ENCODE assay signal across 7 mouse cellular contexts in the genomic region with DNA sequence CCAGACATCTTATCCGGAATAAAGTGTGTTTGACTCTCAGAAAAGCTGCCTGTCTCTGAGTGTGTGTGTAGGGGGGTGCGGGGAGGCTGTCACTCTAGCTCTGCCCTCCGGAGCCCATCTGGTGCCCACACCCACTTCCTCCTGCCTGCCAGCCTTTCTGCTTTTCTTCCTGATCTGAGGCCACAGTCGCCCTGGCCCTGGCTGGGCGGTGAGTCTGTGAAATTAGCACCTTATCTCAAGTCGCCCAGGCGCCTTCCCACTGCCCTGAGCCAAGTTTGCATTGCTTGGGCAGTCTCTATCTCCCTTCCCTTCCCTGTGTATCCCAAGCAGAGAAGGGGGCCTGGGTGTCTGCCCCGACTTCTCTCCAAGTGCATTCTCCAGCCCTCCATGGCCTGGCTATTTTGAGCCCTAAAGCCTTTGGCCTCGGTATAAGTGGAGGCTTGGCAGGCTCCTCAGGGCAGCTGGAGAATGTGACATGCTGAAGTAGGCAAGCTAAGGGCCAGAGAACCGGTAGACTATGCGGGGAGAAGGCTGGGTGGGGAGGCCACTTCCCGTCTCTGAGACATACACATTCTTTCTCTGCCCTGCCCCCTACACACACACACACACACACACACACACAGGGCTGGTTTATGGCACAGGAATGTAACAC. TPM values are rescaled to one million over a fixed set of nuclear protein-coding genes. Genes with fewer than 3 reads are reported as not detected.
DNase-seq lines count a peak whose midpoint lies in the region; ATAC-seq lines count a peak whose summit lies in the region.

No protein-coding gene starts in this region.

- H3K36me3 ChIP-seq in kidney, embryonic 15.5 days, result peaks cover 9% of the 10 kb centered on the region

- ATAC-seq in kidney, embryonic 15.5 days (replicated peaks; ENCODE audit: low FRiP score), result peak; percentile 69

- H3K27ac ChIP-seq in kidney, embryonic 15.5 days, result peak overlapping the region; percentile 95

- peak overlapping the region; percentile 15; the same call in 1 of the 2 replicates for H3K9ac ChIP-seq in kidney, embryonic 15.5 days

- 0 out of 2 replicates have a peak overlapping the region, but pooled peaks have one; percentile 19 for H3K4me2 ChIP-seq in kidney, embryonic 15.5 days

- WGBS in kidney, embryonic 15.5 days, result 19% methylated on average over 12 of the region's 12 CpGs

- H3K27me3 ChIP-seq in kidney, embryonic 15.5 days, result peaks cover 6% of the 10 kb centered on the region; the same call in 1 of the 2 replicates

- no peak overlapping the region for H3K4me3 ChIP-seq in kidney, embryonic 15.5 days (replicated peaks)

- no peaks in the 10 kb centered on the region for H3K9me3 ChIP-seq in kidney, embryonic 15.5 days (replicated peaks)

- peaks cover 66% of the 10 kb centered on the region for H3K4me1 ChIP-seq in kidney, embryonic 15.5 days

- DNase-seq in CD8-positive naive resting alpha-beta T cell, adult 2 months (ENCODE audit: low read depth in 2 of 2, low spot score in 2 of 2), result peak; percentile 51 to 58
- peak; percentile 66 for DNase-seq in T-cell, adult 2 months (ENCODE audit: low spot score)
- peak; percentile 37 for DNase-seq in embryo, embryonic 11 days
- peak; percentile 87 to 90 for DNase-seq in heart, adult 9 months (ENCODE audit: low spot score in 2 of 2)
- DNase-seq in lung, postnatal 10 days, result peak; percentile 88
- DNase-seq in spleen, adult 12 weeks (ENCODE audit: low spot score), result peak; percentile 79

RNA-seq across cellular contexts. Expression of a gene that starts 6.0 kb away (rescaled TPM):
- polyA plus RNA-seq in kidney, embryonic 15.5 days (2015; fragmentation: Nextera tagmentation; extraction: Ambion mirVana), result 16.8 TPM in 2 replicates

RNA-seq across cellular contexts. Expression of a gene that starts 14.4 kb away (rescaled TPM):
- polyA plus RNA-seq in kidney, embryonic 15.5 days (2015; fragmentation: Nextera tagmentation; extraction: Ambion mirVana), result 0.19 and 0.24 TPM in 2 replicates

RNA-seq across cellular contexts. Expression of a gene that starts 18.6 kb away (rescaled TPM):
- polyA plus RNA-seq in kidney, embryonic 15.5 days (2015; fragmentation: Nextera tagmentation; extraction: Ambion mirVana), result 46.3 and 46.7 TPM in 2 replicates

RNA-seq across cellular contexts. Expression of a gene that starts 23.3 kb away (rescaled TPM):
- polyA plus RNA-seq in kidney, embryonic 15.5 days (2015; fragmentation: Nextera tagmentation; extraction: Ambion mirVana), result 44.9 and 46.9 TPM in 2 replicates

RNA-seq across cellular contexts. Expression of a gene that starts 31.4 kb away (rescaled TPM):
- polyA plus RNA-seq in kidney, embryonic 15.5 days (2015; fragmentation: Nextera tagmentation; extraction: Ambion mirVana), result 37.3 and 38.0 TPM in 2 replicates

Comparison
In these comparisons a context has a peak if more than half of its experiments do, and no peak if none do; other contexts are left out.
1. DNase-seq: peak in every context shown above with its lines; median percentile 88 in heart, adult 9 months; 88 in lung, postnatal 10 days; 79 in spleen, adult 12 weeks; 66 in T-cell, adult 2 months; 54 in CD8-positive naive resting alpha-beta T cell, adult 2 months; 37 in embryo, embryonic 11 days.